Mouse (Mus musculus) MEL (cell line): ENCODE results near the gene 4930442H23Rik. TPM values are rescaled to one million over a fixed set of nuclear protein-coding genes. Genes with fewer than 3 reads are reported as not detected.
"Not testable (repeated sequence)": the region's sequence is repeated elsewhere in the genome, so short reads cannot be mapped to it uniquely, and the experiment has no call there.

Experiments used
- DNase-seq: peaks from one replicate; pipeline ENCODE4 v3.0.0; 2011; ENCODE audit warnings: low read depth, low spot score
- H3K27ac ChIP-seq: 2 replicates; pipeline ENCODE4 v1.5.1; 2012; ENCODE audit warnings: low read depth, mild to moderate bottlenecking, control low read depth, low read length, moderate library complexity; ENCODE audit not compliant: control insufficient read depth
- H3K27me3 ChIP-seq, 2 experiments: fragments of 150-350 bp in 1 of 2; sonication (generic) in 1 of 2; 2 replicates each; pipeline ENCODE4 v1.6.1; 2012; ENCODE audit warnings: low read length in 2 of 2, mild to moderate bottlenecking in 2 of 2, improper control_type of control experiment in 1 of 2, moderate library complexity in 1 of 2; ENCODE audit not compliant: insufficient read depth in 2 of 2, control insufficient read depth in 1 of 2
- H3K36me3 ChIP-seq, 2 experiments: 2 replicates each; pipeline ENCODE4 v1.6.1; 2012 to 2014; ENCODE audit warnings: low read length in 2 of 2, improper control_type of control experiment in 1 of 2, inconsistent platforms in 1 of 2, mild to moderate bottlenecking in 1 of 2; ENCODE audit not compliant: insufficient read depth in 2 of 2, control insufficient read depth in 1 of 2
- H3K4me1 ChIP-seq, 2 experiments: fragments of 150-350 bp in 1 of 2; sonication (generic) in 1 of 2; 2 replicates each; pipeline ENCODE4 v1.6.1; 2012; ENCODE audit warnings: low read length in 2 of 2, improper control_type of control experiment in 1 of 2, mild to moderate bottlenecking in 1 of 2; ENCODE audit not compliant: insufficient read depth in 2 of 2, control insufficient read depth in 1 of 2
- H3K4me3 ChIP-seq, 2 experiments: fragments of 150-350 bp in 1 of 2; sonication (generic) in 1 of 2; 2 replicates each; pipeline ENCODE4 v1.5.1; 2012; ENCODE audit warnings: low read depth in 2 of 2, low read length in 2 of 2, mild to moderate bottlenecking in 2 of 2, moderate library complexity in 2 of 2, control low read depth in 1 of 2, improper control_type of control experiment in 1 of 2; ENCODE audit not compliant: control insufficient read depth in 1 of 2, insufficient read depth in 1 of 2
- H3K79me2 ChIP-seq: 2 replicates; pipeline ENCODE4 v1.6.1; 2012; ENCODE audit warnings: mild to moderate bottlenecking, low read length, moderate library complexity; ENCODE audit not compliant: control insufficient read depth, poor library complexity, insufficient read depth
- H3K9ac ChIP-seq: 2 replicates; pipeline ENCODE4 v1.6.1; 2012; ENCODE audit warnings: low read depth, mild to moderate bottlenecking, control low read depth, low read length, moderate library complexity; ENCODE audit not compliant: control insufficient read depth, poor library complexity, severe bottlenecking
- H3K9me3 ChIP-seq: fragments of 150-350 bp; sonication (generic); replicated peaks from 2 replicates; pipeline ENCODE4 v1.6.1; 2012; ENCODE audit warnings: mild to moderate bottlenecking, low read length, improper control_type of control experiment, moderate library complexity; ENCODE audit not compliant: insufficient read depth
- BHLHE40 ChIP-seq: IDR thresholded peaks from 2 replicates; pipeline ENCODE4 v1.6.1; 2012; ENCODE audit warnings: low read depth, mild to moderate bottlenecking, inconsistent platforms, low read length, improper control_type of control experiment, borderline replicate concordance
- CHD1 ChIP-seq: IDR thresholded peaks from 2 replicates; pipeline ENCODE4 v1.6.1; 2012; ENCODE audit warnings: low read depth, mild to moderate bottlenecking, inconsistent platforms, low read length, improper control_type of control experiment
- CTCF ChIP-seq, 3 experiments: IDR thresholded peaks in 2 of 3; conservative IDR thresholded peaks in 1 of 3; 2 replicates each; pipeline ENCODE4 v1.5.1; 2011 to 2012; ENCODE audit warnings: low read length in 3 of 3, low read depth in 2 of 3, mild to moderate bottlenecking in 2 of 3, improper control_type of control experiment in 1 of 3, inconsistent platforms in 1 of 3, mixed read lengths in 1 of 3, moderate library complexity in 1 of 3; ENCODE audit not compliant: control insufficient read depth in 1 of 3, insufficient read depth in 1 of 3, poor library complexity in 1 of 3, severe bottlenecking in 1 of 3
- HCFC1 ChIP-seq: IDR thresholded peaks from 2 replicates; pipeline ENCODE4 v1.6.1; 2012; ENCODE audit warnings: low read depth, mild to moderate bottlenecking, inconsistent platforms, low read length, improper control_type of control experiment, moderate library complexity
- MAFK ChIP-seq: IDR thresholded peaks from 2 replicates; pipeline ENCODE4 v1.6.1; 2011; ENCODE audit warnings: low read depth, mild to moderate bottlenecking, low read length, improper control_type of control experiment, borderline replicate concordance
- MAZ ChIP-seq: IDR thresholded peaks from 2 replicates; pipeline ENCODE4 v1.6.1; 2012; ENCODE audit warnings: low read depth, mild to moderate bottlenecking, inconsistent platforms, low read length, improper control_type of control experiment
- MEF2A ChIP-seq: IDR thresholded peaks from 2 replicates; pipeline ENCODE4 v1.6.1; 2014; ENCODE audit warnings: low read depth, mild to moderate bottlenecking, inconsistent platforms, low read length, improper control_type of control experiment; ENCODE audit not compliant: poor library complexity, insufficient replicate concordance, severe bottlenecking; ENCODE audit errors: extremely low read depth
- NRF1 ChIP-seq: IDR thresholded peaks from 2 replicates; pipeline ENCODE4 v1.6.1; 2014; ENCODE audit warnings: low read depth, mild to moderate bottlenecking, inconsistent platforms, low read length, improper control_type of control experiment, moderate library complexity; ENCODE audit not compliant: poor library complexity, insufficient read depth, severe bottlenecking
- POLR2A ChIP-seq, 2 experiments: IDR thresholded peaks; 2 replicates each; pipeline ENCODE4 v1.6.1; 2011 to 2012; ENCODE audit warnings: low read length in 2 of 2, mild to moderate bottlenecking in 2 of 2, control low read depth in 1 of 2, improper control_type of control experiment in 1 of 2, low read depth in 1 of 2, moderate library complexity in 1 of 2; ENCODE audit not compliant: control insufficient read depth in 1 of 2, insufficient read depth in 1 of 2, poor library complexity in 1 of 2
- POLR2AphosphoS5 ChIP-seq: IDR thresholded peaks from 2 replicates; pipeline ENCODE4 v1.6.1; 2012; ENCODE audit warnings: low read depth, borderline replicate concordance, mild to moderate bottlenecking, inconsistent platforms, low read length, moderate library complexity, mixed read lengths
- TBP ChIP-seq: IDR thresholded peaks from 2 replicates; pipeline ENCODE4 v1.8.0; 2011; ENCODE audit warnings: low read depth, low read length, improper control_type of control experiment
- USF1 ChIP-seq: IDR thresholded peaks from 2 replicates; pipeline ENCODE4 v1.6.1; 2014; ENCODE audit warnings: low read depth, mild to moderate bottlenecking, inconsistent platforms, low read length, improper control_type of control experiment, moderate library complexity
- ZMIZ1 ChIP-seq: IDR thresholded peaks from 2 replicates; pipeline ENCODE4 v1.6.1; 2012; ENCODE audit warnings: low read depth, mild to moderate bottlenecking, inconsistent platforms, low read length, improper control_type of control experiment, moderate library complexity
- polyA plus RNA-seq, 2 experiments: library from polyadenylated mRNA; stranded (reverse) in 1 of 2; unstranded in 1 of 2; fragments of >175 nt in 1 of 2; fragments of >200 nt in 1 of 2; gene quantifications; 2 replicates each; pipeline versions ENCODE4 v1.2.1 to v1.2.4; 2012; ENCODE audit warnings: low replicate concordance in 2 of 2, low read depth in 1 of 2; ENCODE audit not compliant: insufficient read length in 2 of 2, insufficient read depth in 1 of 2, missing spikeins in 1 of 2
- total RNA-seq: library from RNA; depleted of rRNA; stranded (reverse); fragments of 300-350 nt; gene quantifications from 2 replicates; pipeline ENCODE4 v1.2.3, GENCODE M21; 2012

4930442H23Rik gene
- total and polyA plus RNA-seq, 3 experiments = 0.31 to 0.42 TPM; not detected in 1

DNA sequence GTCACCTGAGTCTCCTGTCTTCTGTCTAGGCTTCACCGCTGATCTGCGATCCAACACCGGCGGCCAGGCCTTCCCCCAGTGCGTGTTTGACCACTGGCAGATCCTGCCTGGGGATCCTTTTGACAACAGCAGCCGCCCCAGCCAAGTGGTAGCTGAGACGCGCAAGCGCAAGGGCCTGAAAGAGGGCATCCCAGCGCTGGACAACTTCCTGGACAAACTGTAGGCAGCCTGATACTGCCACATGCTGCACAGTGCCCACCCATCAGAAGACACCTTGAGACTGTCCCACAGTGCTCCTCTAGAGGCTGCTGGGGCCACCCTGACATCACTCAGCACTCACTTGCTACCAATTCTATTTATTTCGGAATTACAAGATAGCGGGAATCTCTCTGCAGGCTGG, 1.8 kb downstream of the 4930442H23Rik start:
- H3K4me3 ChIP-seq, H3K27ac ChIP-seq, H3K9ac ChIP-seq, H3K27me3 ChIP-seq, H3K9me3 ChIP-seq, H3K36me3 ChIP-seq: not testable (repeated sequence)
- DNase-seq = peak; percentile 41
- peaks cover 0 to 19% of the 10 kb centered on the region in 2 experiments; a peak in 2 of 4 replicates for H3K4me1 ChIP-seq
- H3K79me2 ChIP-seq = peaks cover 40% of the 10 kb centered on the region

DNA sequence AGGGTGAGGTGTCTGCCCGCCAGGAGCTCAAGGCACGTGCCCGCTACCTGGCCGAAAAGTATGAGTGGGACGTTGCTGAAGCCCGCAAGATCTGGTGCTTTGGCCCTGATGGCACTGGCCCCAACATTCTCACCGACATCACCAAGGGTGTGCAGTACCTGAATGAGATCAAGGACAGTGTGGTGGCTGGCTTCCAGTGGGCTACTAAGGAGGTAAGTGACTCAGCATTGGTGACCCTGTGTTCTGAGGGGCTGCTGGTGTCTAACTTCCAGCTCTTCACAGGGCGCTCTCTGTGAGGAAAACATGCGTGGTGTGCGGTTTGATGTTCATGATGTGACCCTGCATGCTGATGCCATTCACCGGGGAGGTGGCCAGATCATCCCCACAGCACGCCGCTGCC, 2.7 kb downstream of the 4930442H23Rik start:
- Histone ChIP-seq H3K36me3 (peaks cover 6 to 10% of the 10 kb centered on the region in 2 experiments), H3K4me3 (no peak overlapping the region), H3K9me3 (no peaks in the 10 kb centered on the region), H3K4me1 (peaks cover 0 to 19% of the 10 kb centered on the region in 2 experiments; a peak in 2 of 4 replicates), H3K9ac (no peak overlapping the region), H3K27ac (no peak overlapping the region), H3K79me2 (peaks cover 44% of the 10 kb centered on the region), H3K27me3 (no peaks in the 10 kb centered on the region)
- DNase-seq = peak; percentile 34
- TF ChIP-seq CHD1 (no peak), NRF1 (no peak), POLR2A (IDR thresholded peaks at IDR 0.05; ENCODE audit: control insufficient read depth in 1 of 2, insufficient read depth in 1 of 2, low read depth in 1 of 2, low read length in 2 of 2, poor library complexity in 1 of 2) (0 out of 4 replicates have a peak, but pooled peaks of 1 of the 2 experiments have one; percentile 0), TBP (no peak), MAFK (no peak), POLR2AphosphoS5 (peak; percentile 72; the same call in 1 of the 2 replicates), ZMIZ1 (no peak)

DNA sequence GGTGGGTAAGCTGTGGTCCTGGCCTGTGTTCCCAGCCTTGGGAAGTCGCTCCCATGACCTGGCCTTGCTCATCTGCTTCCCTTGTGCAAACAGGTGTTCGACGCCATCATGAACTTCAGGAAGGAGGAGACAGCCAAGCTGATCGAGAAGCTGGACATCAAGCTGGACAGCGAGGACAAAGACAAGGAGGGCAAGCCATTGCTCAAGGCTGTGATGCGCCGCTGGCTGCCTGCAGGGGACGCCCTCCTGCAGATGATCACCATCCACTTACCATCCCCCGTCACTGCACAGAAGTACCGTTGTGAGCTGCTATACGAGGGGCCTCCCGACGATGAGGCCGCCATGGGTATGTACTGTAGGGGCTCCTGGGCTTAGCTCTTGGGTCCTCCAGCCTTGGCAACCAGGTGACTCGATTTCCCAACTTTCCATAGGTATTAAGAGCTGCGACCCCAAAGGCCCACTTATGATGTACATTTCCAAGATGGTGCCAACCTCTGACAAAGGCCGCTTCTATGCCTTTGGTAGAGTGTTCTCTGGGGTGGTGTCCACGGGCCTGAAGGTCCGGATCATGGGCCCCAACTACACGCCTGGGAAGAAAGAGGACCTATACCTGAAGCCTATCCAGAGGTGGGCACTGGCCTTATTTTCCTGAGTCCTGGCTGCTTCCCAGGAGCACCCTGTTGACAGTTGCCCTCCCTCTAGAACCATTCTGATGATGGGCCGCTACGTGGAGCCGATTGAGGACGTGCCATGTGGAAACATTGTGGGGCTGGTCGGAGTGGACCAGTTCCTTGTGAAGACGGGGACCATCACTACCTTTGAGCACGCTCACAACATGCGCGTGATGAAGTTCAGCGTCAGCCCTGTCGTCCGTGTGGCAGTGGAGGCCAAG, 4.0 kb downstream of the 4930442H23Rik start:
- TF ChIP-seq HCFC1 = no peak
- TF ChIP-seq POLR2AphosphoS5 = 0 out of 2 replicates have a peak, but pooled peaks have one; percentile 24
- TF ChIP-seq CTCF (IDR thresholded peaks at IDR 0.05 in 2 of 3, conservative IDR thresholded peaks at IDR 0.05 in 1 of 3; ENCODE audit: control insufficient read depth in 1 of 3, insufficient read depth in 1 of 3, low read depth in 2 of 3, low read length in 3 of 3, poor library complexity in 1 of 3, severe bottlenecking in 1 of 3) = peak; percentile 18 to 43 (median 36); a peak in 5 of 6 replicates
- peak in 1 of 2 experiments; percentile 26; a peak in 2 of 4 replicates for TF ChIP-seq POLR2A (IDR thresholded peaks at IDR 0.05; ENCODE audit: control insufficient read depth in 1 of 2, insufficient read depth in 1 of 2, low read depth in 1 of 2, low read length in 2 of 2, poor library complexity in 1 of 2)
- TF ChIP-seq USF1 = no peak
- TF ChIP-seq MEF2A = no peak
- TF ChIP-seq MAZ = no peak
- TF ChIP-seq BHLHE40 = no peak
- Histone ChIP-seq H3K27me3 (no peaks in the 10 kb centered on the region), H3K36me3 (peaks cover 6 to 10% of the 10 kb centered on the region in 2 experiments), H3K4me3 (peak overlapping the region in 1 of 2 experiments; percentile 80; a peak in 2 of 4 replicates), H3K79me2 (peaks cover 44% of the 10 kb centered on the region), H3K4me1 (peaks cover 0 to 20% of the 10 kb centered on the region in 2 experiments; a peak in 3 of 4 replicates), H3K27ac (peak overlapping the region; percentile 84), H3K9ac (peak overlapping the region; percentile 94), H3K9me3 (no peaks in the 10 kb centered on the region)
- DNase-seq = peak; percentile 39
